Mouse (Mus musculus) bone marrow macrophage, adult 2 months (primary cell): ENCODE data around the gene Gabarapl1.
"Not testable (repeated sequence)": the region's sequence is repeated elsewhere in the genome, so short reads cannot be mapped to it uniquely, and the experiment has no call there.

Source experiments
- CTCF ChIP-seq: IDR thresholded peaks from 2 replicates; pipeline ENCODE4 v1.5.1; 2012; ENCODE audit warnings: low read depth, mild to moderate bottlenecking, low read length, moderate library complexity
- POLR2A ChIP-seq: IDR thresholded peaks from 2 replicates; pipeline ENCODE4 v1.6.1; 2012; ENCODE audit warnings: mild to moderate bottlenecking, low read depth, low read length, borderline replicate concordance

DNA sequence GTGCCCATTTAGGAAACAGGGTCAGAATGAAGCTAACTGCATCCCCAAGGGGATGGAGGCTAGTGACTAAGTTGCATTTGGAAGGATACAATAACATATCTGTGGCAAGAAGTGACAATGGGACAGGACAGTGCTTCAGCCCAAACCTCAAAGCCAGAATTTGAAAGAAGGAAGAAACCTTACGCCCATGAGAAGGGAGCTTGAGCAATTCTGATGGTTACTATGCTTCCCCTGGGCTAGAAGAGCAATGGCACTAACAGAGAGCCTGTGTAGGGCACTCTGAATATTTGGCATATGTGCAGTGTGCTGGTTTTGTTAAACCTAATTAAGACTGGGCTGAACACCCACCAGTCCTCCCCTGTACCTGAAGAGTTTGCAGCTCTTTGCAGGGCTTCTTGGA lies 33.4 kb upstream of the Gabarapl1 start:
- not testable (repeated sequence) for TF ChIP-seq POLR2A, CTCF
